Mouse (Mus musculus) kidney, postnatal 0 days (tissue): ENCODE data around the gene Zer1. TPM values are rescaled to one million over a fixed set of nuclear protein-coding genes. Genes with fewer than 3 reads are reported as not detected.
A peak's percentile ranks its signal among the peaks of the same experiment; 100 is the strongest.

Experiments
- ATAC-seq: fragments of 200-750 bp; cut with Nextera tagmentation; replicated peaks from 2 replicates; pipeline ENCODE4 v1.8.0; 2017; ENCODE audit warnings: low read depth, moderate number of reproducible peaks, moderate TSS enrichment, moderate library complexity; ENCODE audit not compliant: low FRiP score
- DNase-seq: peaks from one replicate; pipeline ENCODE4 v3.0.0-alpha.2; 2016; ENCODE audit warnings: low spot score
- H3K27ac ChIP-seq: fragments of 300-500 bp; sonication (generic); 2 replicates; pipeline ENCODE4 v1.5.1; 2014; ENCODE audit warnings: mild to moderate bottlenecking
- H3K27me3 ChIP-seq: fragments of 300-500 bp; sonication (generic); 2 replicates; pipeline ENCODE4 v1.6.1; 2014; ENCODE audit warnings: low read length, mixed read lengths; ENCODE audit not compliant: insufficient read depth
- H3K36me3 ChIP-seq: fragments of 300-500 bp; sonication (generic); 2 replicates; pipeline ENCODE4 v1.6.1; 2014; ENCODE audit warnings: low read length, mixed read lengths; ENCODE audit not compliant: insufficient read depth
- H3K4me1 ChIP-seq: fragments of 300-500 bp; sonication (generic); replicated peaks from 2 replicates; pipeline ENCODE4 v1.6.1; 2014; ENCODE audit warnings: antibody characterized with exemption, low read length, mixed read lengths; ENCODE audit not compliant: insufficient read depth
- H3K4me2 ChIP-seq: fragments of 300-500 bp; sonication (generic); 2 replicates; pipeline ENCODE4 v1.6.1; 2014; ENCODE audit warnings: mild to moderate bottlenecking, low read length, moderate library complexity, mixed read lengths
- H3K4me3 ChIP-seq: fragments of 300-500 bp; sonication (generic); replicated peaks from 2 replicates; pipeline ENCODE4 v1.5.1; 2014; ENCODE audit warnings: low read depth, low read length
- H3K9ac ChIP-seq: fragments of 300-500 bp; sonication (generic); 2 replicates; pipeline ENCODE4 v1.6.1; 2014; ENCODE audit warnings: low read depth, low read length
- H3K9me3 ChIP-seq: fragments of 300-500 bp; sonication (generic); replicated peaks from 2 replicates; pipeline ENCODE4 v1.6.1; 2016; ENCODE audit warnings: low read length, inconsistent platforms, mixed read lengths
- CTCF ChIP-seq: IDR thresholded peaks from 2 replicates; pipeline ENCODE4 v1.5.1; 2016; ENCODE audit warnings: antibody characterized with exemption, low read depth, mild to moderate bottlenecking, moderate library complexity
- WGBS: fragments of 180-500 bp; shearing (Covaris S2); extraction: QIAGEN DNeasy Blood & Tissue Kit; methylation state at CpG from one replicate; pipeline ENCODE4 v1.1.7; 2014; 5-methylcytosine and 5-hydroxymethylcytosine counted together
- polyA plus RNA-seq: library from polyadenylated mRNA; unstranded; fragments of >200 nt; fragmentation: Nextera tagmentation; extraction: Ambion mirVana; gene quantifications from 2 replicates; pipeline ENCODE4 v1.2.1, GENCODE M21; 2015

Zer1 gene
- polyA plus RNA-seq, 1 experiment from 2014 or later = 4.9 TPM

GRCm38 (mm10) chr2:30066046-30066901 is 58.1 kb downstream of the Zer1 start:
- Histone ChIP-seq H3K36me3 (peaks cover 15% of the 10 kb centered on the region; the same call in 1 of the 2 replicates), H3K4me1 (peaks cover 23% of the 10 kb centered on the region), H3K4me2 (peak overlapping the region; percentile 77), H3K9me3 (no peaks in the 10 kb centered on the region), H3K9ac (peak overlapping the region; percentile 87), H3K27me3 (no peaks in the 10 kb centered on the region), H3K27ac (peak overlapping the region; percentile 99), H3K4me3 (peak overlapping the region; percentile 100)
- DNase-seq (peak; percentile 98), ATAC-seq (peak; percentile 93)
- no peak for TF ChIP-seq CTCF
- under 1% methylated on average over 67 of the region's 101 CpGs for WGBS

GRCm38 (mm10) chr2:30064298-30064697 is 60.1 kb downstream of the Zer1 start:
- DNase-seq (no peak), ATAC-seq (no peak)
- Histone ChIP-seq H3K36me3 (0 out of 2 replicates have a peak, but pooled peaks cover 5% of the 10 kb centered on the region), H3K4me1 (peaks cover 23% of the 10 kb centered on the region), H3K4me2 (peak overlapping the region; percentile 89; the same call in 1 of the 2 replicates), H3K9ac (no peak overlapping the region; the same call in 1 of the 2 replicates), H3K27me3 (no peaks in the 10 kb centered on the region), H3K9me3 (no peaks in the 10 kb centered on the region), H3K4me3 (no peak overlapping the region), H3K27ac (no peak overlapping the region)
- 47% methylated on average over 3 of the region's 3 CpGs for WGBS
- TF ChIP-seq CTCF = no peak

- ATAC-seq (no peak), DNase-seq (no peak)
- peak overlapping the region; percentile 91; the same call in 1 of the 2 replicates for H3K27ac ChIP-seq
- H3K9me3 ChIP-seq = no peaks in the 10 kb centered on the region
- peak overlapping the region; percentile 89 for H3K4me2 ChIP-seq
- no peak for TF ChIP-seq CTCF
- H3K36me3 ChIP-seq = 0 out of 2 replicates have a peak, but pooled peaks cover under 1% of the 10 kb centered on the region
- no peak overlapping the region; the same call in none of the 2 replicates for H3K9ac ChIP-seq
- no peaks in the 10 kb centered on the region for H3K27me3 ChIP-seq
- H3K4me3 ChIP-seq = no peak overlapping the region; the same call in 1 of the 2 replicates
- H3K4me1 ChIP-seq = peaks cover 23% of the 10 kb centered on the region
- WGBS = 1% methylated on average over 3 of the region's 3 CpGs
Observed at GRCm38 (mm10) chr2:30063791-30064190, 60.6 kb downstream of the Zer1 start.

GRCm38 (mm10) chr2:30063235-30063634 is 61.1 kb downstream of the Zer1 start:
- Histone ChIP-seq H3K9ac (peak overlapping the region; percentile 67), H3K4me2 (peak overlapping the region; percentile 89), H3K27ac (peak overlapping the region; percentile 91), H3K36me3 (no peaks in the 10 kb centered on the region), H3K27me3 (no peaks in the 10 kb centered on the region), H3K4me3 (peak overlapping the region; percentile 48), H3K9me3 (no peaks in the 10 kb centered on the region), H3K4me1 (peaks cover 23% of the 10 kb centered on the region)
- no peak for TF ChIP-seq CTCF
- DNase-seq = no peak
- 3% methylated on average over 8 of the region's 8 CpGs for WGBS
- ATAC-seq = no peak

GRCm38 (mm10) chr2:30062249-30063093 is 61.9 kb downstream of the Zer1 start:
- Histone ChIP-seq H3K4me2 (peak overlapping the region; percentile 89), H3K36me3 (no peaks in the 10 kb centered on the region), H3K27me3 (no peaks in the 10 kb centered on the region), H3K27ac (peak overlapping the region; percentile 91), H3K9ac (peak overlapping the region; percentile 67), H3K9me3 (no peaks in the 10 kb centered on the region), H3K4me3 (peak overlapping the region; percentile 48), H3K4me1 (peaks cover 18% of the 10 kb centered on the region)
- DNase-seq (peak; percentile 86), ATAC-seq (peak; percentile 41; the same call in 1 of the 2 replicates)
- WGBS = under 1% methylated on average over 40 of the region's 40 CpGs
- TF ChIP-seq CTCF = no peak
